Mouse (Mus musculus) embryonic fibroblast, embryonic 13.5 days (primary cell): Measurements from ENCODE around the gene Cyp17a1.

Source experiments
- CTCF ChIP-seq: IDR thresholded peaks from 2 replicates; pipeline ENCODE4 v1.5.1; 2011; ENCODE audit warnings: mild to moderate bottlenecking, control low read depth, low read length, moderate library complexity, borderline replicate concordance; ENCODE audit not compliant: insufficient read depth
- POLR2A ChIP-seq: IDR thresholded peaks from 2 replicates; pipeline ENCODE4 v1.6.1; 2011; ENCODE audit warnings: low read depth, mild to moderate bottlenecking, control low read depth, low read length, moderate library complexity

- TF ChIP-seq POLR2A (no peak), CTCF (no peak)
These were observed 37.2 kb downstream of the Cyp17a1 start for GRCm38 (mm10) chr19:46635766-46636165.
